Mouse (Mus musculus) MEL-GATA-1-ER (cell line): ENCODE measurements around the gene Cdt1.
A peak's percentile ranks its signal among the peaks of the same experiment; 100 is the strongest.

ENCODE experiments used
- DNase-seq: peaks from one replicate; pipeline ENCODE4 v3.0.0-alpha.2; 2012; ENCODE audit warnings: low read depth; ENCODE audit errors: extremely low read depth

Gene Cdt1

DNA sequence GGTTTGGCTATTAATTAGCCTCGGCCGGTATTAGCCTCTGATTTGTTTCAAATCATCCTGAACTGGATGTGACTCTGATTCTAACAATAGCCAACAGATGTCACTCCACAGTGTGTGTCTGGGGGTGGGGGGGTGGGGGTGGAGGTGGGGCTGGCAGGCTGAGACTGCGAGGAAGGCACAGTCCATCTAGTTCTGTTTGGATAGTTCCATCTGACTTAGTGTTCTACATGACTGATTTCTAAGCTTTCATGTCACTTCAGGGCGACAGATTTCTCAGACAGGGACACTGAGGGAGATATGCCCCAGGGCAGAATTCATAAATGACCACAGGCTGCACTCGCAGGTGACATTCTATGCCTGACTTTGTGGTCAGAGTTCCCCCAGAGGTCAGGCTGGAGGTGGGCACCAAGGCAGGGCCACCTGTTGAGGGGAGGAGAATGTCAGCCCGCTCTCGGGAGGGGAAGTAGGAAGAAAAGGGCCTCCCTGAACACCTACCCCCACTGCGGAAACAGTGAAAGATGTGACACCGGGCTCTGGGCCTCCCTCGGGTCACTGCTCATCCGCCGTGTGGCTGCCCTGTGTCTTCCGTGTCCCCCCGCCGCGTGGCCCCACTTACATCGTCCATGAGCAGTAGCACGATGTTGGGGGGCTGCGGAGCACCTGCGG is 42.9 kb downstream of the Cdt1 start:
- no peak for DNase-seq

DNA sequence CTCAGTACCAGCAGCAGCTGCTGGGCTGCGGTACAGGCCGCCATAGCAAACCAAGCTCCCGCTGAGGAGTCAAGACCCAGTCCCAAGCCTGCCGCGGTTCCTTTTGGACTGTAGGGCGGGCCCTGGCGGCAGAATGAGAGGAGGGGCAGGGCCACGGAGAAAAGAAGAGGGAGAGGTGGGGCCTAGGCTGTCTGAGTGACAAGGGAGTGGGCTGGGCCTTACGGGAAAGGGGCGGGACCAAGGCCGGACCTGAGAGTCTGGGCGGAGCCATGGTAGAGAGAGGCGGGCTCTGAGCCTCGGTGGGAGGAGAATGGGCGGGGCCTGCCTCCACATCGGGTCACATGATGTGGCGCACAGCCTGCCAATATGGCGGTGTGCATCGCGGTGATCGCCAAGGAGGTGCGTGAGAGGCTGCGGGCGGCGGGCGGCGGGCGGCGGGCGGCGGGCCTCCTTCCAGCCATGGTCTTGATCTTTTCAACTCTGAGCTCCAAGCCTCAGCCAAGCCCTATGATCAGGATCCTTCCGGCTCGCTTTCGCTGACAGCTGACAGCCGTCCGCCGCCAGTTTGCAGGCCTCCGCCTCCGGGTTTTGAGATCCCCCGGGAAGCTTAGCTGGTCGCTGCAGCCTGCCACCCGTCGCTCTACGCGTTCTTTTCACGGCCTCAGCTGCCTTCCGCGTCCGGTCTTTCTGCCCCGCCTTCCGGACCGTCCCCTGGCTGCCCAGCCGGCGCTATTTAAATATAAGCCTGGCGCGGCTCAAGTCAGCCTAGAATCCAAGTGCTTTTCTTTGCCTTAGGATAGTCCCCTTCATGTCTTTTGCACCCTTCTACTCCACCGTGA is 43.7 kb downstream of the Cdt1 start, which contains the start of the genes Galns and Trappc2l:
Gene Galns (minus strand): TSS at position 169 of the 839 bp plus-strand sequence.
Gene Trappc2l (plus strand): TSS at position 346 of the 839 bp plus-strand sequence.
- DNase-seq, result peak; percentile 45

DNA sequence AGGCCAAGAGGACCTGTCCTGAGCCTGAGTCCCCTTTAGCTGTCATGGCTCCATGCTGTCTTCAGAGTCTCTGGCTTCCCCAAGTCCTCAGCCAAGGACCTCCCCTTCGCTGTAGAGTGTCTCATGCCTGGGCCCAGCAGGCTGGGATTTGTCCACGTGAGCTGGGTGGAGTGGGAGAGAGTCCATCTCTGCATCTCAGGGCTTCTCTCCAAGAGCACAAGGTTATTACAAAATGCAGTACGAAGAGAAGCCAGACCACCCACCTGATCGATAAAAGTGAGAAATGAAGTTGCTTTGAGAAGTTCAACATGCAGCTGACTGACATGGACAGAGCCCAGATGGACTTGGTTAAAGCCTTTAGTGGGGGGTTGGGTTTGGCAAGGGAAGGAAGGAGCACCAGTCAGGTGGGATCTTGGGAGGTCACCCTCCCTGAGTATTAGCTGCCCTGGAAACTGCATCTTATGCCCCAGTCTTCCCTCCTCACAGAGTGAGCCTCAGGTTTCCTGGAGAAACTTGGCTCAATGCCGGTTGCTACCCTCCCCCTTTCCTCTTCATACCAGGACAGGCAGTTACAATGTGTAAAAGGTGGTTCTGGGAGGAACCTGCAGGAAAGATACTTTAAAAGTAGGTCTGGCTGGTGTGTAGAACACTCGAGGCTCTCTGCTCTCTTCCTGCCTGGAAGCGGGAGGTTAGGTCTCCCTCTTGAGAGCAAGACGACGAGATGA is 48.5 kb downstream of the Cdt1 start:
- no peak for DNase-seq

DNA sequence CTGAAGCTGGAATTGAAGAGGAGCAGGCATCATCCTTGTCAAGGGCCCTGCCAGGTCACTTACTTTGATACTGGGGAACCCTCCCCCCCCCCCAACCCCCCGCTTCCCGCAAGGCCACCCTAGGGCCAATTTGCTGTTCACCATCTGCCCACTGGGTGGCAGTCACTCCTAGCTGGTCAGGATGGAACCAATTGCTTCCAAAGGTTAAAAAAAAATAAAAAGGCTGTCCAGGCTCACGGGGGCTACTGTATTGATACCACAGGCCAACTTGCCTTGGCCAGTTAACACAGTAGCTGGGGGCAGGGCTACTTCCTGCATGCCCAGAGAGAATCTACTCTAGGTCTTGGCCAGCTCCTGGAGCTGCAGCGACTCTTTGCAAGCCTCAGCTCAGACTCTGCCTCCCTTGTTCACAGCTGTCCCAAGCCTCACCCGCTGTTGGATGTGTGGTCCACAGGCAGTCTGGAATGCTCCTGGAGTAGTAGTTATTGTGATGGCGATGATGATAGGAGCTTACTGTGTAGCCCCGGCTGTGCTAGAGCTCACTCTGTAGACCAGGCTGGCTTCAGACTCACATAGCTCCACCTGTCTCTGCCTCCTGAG is 50.2 kb downstream of the Cdt1 start:
- DNase-seq, result peak; percentile 45

DNA sequence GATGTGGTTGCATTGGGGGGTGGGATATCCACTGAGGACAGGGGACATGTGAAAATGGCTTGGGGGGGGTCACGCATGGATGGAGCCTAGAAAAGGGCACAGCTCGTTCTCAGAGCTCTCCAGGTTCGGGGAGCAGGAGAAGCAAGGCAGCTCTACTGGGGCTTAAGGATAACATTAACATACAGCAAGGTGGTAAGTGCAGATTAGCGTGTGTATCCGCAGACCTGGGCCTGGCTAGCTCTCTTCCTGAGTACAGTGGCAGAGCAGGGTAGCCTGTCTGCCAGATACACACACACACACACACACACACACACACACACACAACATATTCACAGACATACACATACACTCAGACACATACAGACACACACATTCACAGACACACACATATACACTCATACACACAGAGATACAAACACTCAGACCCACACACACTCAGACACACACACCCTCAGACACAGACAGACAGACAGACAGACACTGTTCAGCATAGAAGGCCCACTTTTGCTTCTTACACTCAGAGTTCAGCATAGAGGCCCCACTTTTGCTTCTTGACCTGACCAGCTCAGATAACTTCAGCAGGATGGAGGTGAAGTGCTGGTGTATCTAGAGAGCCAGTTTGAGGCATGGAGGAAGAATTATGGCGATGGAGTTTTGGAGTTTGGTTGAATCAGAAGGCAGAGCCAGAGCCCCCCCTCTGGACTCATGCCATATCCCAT is 51.0 kb downstream of the Cdt1 start:
- no peak for DNase-seq

DNA sequence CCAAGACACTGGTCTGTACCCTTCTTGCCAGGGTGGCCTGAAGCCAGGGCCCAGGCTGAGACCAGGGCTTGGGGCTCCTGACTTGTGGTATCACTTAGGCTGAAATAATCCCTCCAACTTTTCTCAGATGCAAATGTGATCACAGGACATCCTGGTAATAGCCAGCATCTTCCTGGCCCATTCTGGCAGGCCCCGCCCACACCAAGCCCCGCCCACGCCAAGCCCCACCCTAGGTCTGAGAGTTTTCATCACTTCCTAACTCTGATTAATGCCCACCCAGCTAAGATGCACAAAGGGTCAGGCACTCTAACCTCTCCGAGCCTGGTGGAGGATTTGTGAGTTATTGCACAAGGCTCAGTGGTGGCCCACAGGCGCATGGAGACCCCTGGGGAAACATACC is 52.6 kb downstream of the Cdt1 start:
- no peak for DNase-seq

DNA sequence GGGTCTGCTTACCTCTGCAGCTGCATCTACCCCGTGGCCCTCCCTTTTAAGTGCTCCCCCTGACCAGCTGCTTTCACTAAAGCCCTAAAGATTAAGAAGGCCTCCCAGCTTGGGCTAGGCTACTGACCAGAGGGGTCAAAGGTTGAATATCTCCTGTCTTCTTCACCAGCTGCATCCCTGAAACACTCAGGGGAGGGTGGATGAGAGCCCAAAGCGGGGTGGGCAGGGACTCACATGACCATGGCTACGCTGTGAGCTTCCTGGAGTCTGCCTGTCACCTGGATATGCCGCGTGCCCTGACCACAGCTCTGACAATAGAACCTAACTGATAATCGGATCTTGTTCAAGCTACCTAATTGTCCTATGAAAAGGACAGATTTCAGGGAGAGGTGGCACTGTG is 54.9 kb downstream of the Cdt1 start, which contains the start of gene Pabpn1l:
Gene Pabpn1l (minus strand): TSS at position 13 of the 400 bp plus-strand sequence.
- no peak for DNase-seq
